Mouse (Mus musculus) heart, embryonic 14.5 days (tissue): ENCODE measurements around the gene Prpf8. TPM values are rescaled to one million over a fixed set of nuclear protein-coding genes. Genes with fewer than 3 reads are reported as not detected.

Experiments
- ATAC-seq: fragments of 200-750 bp; cut with Nextera tagmentation; 2 replicates; pipeline ENCODE4 v1.8.0; 2017; ENCODE audit warnings: low read depth, moderate TSS enrichment; ENCODE audit not compliant: insufficient number of reproducible peaks, insufficient read depth, low FRiP score
- H3K27ac ChIP-seq, 2 experiments: fragments of 200-500 bp in 1 of 2; fragments of 300-500 bp in 1 of 2; sonication (generic) in 1 of 2; replicated peaks in 1 of 2; 2 replicates each; pipeline ENCODE4 v1.5.1; 2012 to 2014; ENCODE audit warnings: low read depth in 2 of 2, low read length in 2 of 2, control low read depth in 1 of 2, mild to moderate bottlenecking in 1 of 2, mixed read lengths in 1 of 2; ENCODE audit not compliant: control insufficient read depth in 1 of 2, insufficient read depth in 1 of 2
- H3K27me3 ChIP-seq: fragments of 300-500 bp; sonication (generic); 2 replicates; pipeline ENCODE4 v1.6.1; 2014; ENCODE audit warnings: mild to moderate bottlenecking, low read length, control low read depth; ENCODE audit not compliant: control insufficient read depth, insufficient read depth
- H3K36me3 ChIP-seq: fragments of 300-500 bp; sonication (generic); 2 replicates; pipeline ENCODE4 v1.6.1; 2014; ENCODE audit warnings: mild to moderate bottlenecking, control low read depth, low read length, mixed read lengths; ENCODE audit not compliant: control insufficient read depth, insufficient read depth
- H3K4me1 ChIP-seq, 2 experiments: fragments of 200-500 bp in 1 of 2; fragments of 300-500 bp in 1 of 2; sonication (generic) in 1 of 2; 2 replicates each; pipeline ENCODE4 v1.6.1; 2012 to 2014; ENCODE audit warnings: low read length in 2 of 2, control low read depth in 1 of 2, mixed read lengths in 1 of 2; ENCODE audit not compliant: control insufficient read depth in 2 of 2, insufficient read depth in 2 of 2
- H3K4me2 ChIP-seq: fragments of 300-500 bp; sonication (generic); 2 replicates; pipeline ENCODE4 v1.6.1; 2014; ENCODE audit warnings: mild to moderate bottlenecking, low read length
- H3K4me3 ChIP-seq, 2 experiments: fragments of 200-500 bp in 1 of 2; fragments of 300-500 bp in 1 of 2; sonication (generic) in 1 of 2; 2 replicates each; pipeline ENCODE4 v1.5.1; 2012 to 2014; ENCODE audit warnings: low read length in 2 of 2, mild to moderate bottlenecking in 2 of 2, control low read depth in 1 of 2, low read depth in 1 of 2, moderate library complexity in 1 of 2; ENCODE audit not compliant: control insufficient read depth in 1 of 2, insufficient read depth in 1 of 2
- H3K9ac ChIP-seq: fragments of 300-500 bp; sonication (generic); 2 replicates; pipeline ENCODE4 v1.6.1; 2014; ENCODE audit warnings: mild to moderate bottlenecking, low read length
- H3K9me3 ChIP-seq: fragments of 300-500 bp; sonication (generic); 2 replicates; pipeline ENCODE4 v1.6.1; 2016; ENCODE audit warnings: low read length, control low read depth; ENCODE audit not compliant: control insufficient read depth
- WGBS: fragments of 180-500 bp; shearing (Covaris S2); extraction: QIAGEN DNeasy Blood & Tissue Kit; methylation state at CpG from one replicate; pipeline ENCODE4 v1.1.7; 2014; 5-methylcytosine and 5-hydroxymethylcytosine counted together
- polyA plus RNA-seq: library from polyadenylated mRNA; unstranded; fragments of >200 nt; fragmentation: Nextera tagmentation; extraction: Ambion mirVana; gene quantifications from 2 replicates; pipeline ENCODE4 v1.2.1, GENCODE M21; 2014

Gene Prpf8
- polyA plus RNA-seq, 1 experiment from 2014 or later = 46.8 TPM

DNA sequence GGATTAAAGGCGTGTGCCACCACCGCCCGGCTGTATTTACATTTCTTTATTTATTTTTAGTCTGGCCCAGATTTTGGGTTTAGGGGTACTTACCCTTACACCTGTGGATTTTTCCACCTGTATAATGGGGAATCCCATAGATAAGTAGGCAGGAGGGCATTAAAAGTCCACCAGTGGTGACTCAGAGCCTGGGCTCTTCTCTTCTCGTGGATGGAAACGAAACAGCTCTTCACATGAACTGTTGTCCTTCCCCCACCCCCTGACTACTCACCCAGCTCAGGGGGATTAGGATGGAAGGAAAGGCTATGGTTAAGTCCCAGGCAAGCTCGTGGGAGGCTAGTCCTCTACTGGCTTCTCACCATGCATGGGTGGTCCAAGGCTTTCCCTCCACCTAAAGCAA is 22.2 kb upstream of the Prpf8 start:
- Histone ChIP-seq H3K9me3 (no peaks in the 10 kb centered on the region), H3K4me3 (no peak overlapping the region), H3K4me1 (peaks cover 29 to 41% of the 10 kb centered on the region in 2 experiments), H3K9ac (no peak overlapping the region), H3K27me3 (no peaks in the 10 kb centered on the region), H3K4me2 (no peak overlapping the region), H3K27ac (no peak overlapping the region), H3K36me3 (peaks cover 31% of the 10 kb centered on the region)
- WGBS = 82% methylated on average over 6 of the region's 6 CpGs
- no peak for ATAC-seq

DNA sequence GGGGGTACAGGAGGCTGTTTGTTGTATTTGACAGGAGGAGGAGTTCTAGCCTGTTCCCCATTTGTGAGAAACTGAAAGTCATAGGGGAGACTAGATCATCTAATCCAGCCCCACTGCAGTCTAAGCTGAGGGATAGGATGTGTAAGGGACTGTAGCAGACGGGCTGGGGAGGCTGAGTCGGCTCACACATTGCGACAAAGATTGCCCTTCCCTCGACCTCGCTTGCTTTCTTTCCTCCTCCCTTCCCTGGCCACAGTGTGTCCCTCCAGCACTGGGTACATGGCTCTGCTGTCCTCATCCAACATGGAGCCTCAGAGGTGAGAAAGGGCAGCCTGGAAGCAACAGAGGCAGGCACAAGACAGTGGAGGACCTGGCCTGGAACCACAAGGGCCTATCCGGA is 21.6 kb upstream of the Prpf8 start:
- ATAC-seq = no peak
- Histone ChIP-seq H3K36me3 (peaks cover 31% of the 10 kb centered on the region), H3K27ac (no peak overlapping the region), H3K27me3 (no peaks in the 10 kb centered on the region), H3K4me3 (no peak overlapping the region), H3K4me2 (no peak overlapping the region), H3K9ac (no peak overlapping the region), H3K9me3 (no peaks in the 10 kb centered on the region), H3K4me1 (peaks cover 23 to 34% of the 10 kb centered on the region in 2 experiments)
- 85% methylated on average over 6 of the region's 6 CpGs for WGBS

- Histone ChIP-seq H3K27me3 (no peaks in the 10 kb centered on the region), H3K9me3 (no peaks in the 10 kb centered on the region), H3K4me3 (no peak overlapping the region), H3K27ac (no peak overlapping the region), H3K4me2 (peak overlapping the region; percentile 87; the same call in 1 of the 2 replicates), H3K36me3 (peaks cover 31% of the 10 kb centered on the region), H3K4me1 (peaks cover 22 to 32% of the 10 kb centered on the region in 2 experiments), H3K9ac (no peak overlapping the region)
- WGBS = 96% methylated on average over 4 of the region's 4 CpGs
- ATAC-seq = no peak
Observed at GRCm38 (mm10) chr11:75466731-75467505, 19.7 kb upstream of the Prpf8 start.

DNA sequence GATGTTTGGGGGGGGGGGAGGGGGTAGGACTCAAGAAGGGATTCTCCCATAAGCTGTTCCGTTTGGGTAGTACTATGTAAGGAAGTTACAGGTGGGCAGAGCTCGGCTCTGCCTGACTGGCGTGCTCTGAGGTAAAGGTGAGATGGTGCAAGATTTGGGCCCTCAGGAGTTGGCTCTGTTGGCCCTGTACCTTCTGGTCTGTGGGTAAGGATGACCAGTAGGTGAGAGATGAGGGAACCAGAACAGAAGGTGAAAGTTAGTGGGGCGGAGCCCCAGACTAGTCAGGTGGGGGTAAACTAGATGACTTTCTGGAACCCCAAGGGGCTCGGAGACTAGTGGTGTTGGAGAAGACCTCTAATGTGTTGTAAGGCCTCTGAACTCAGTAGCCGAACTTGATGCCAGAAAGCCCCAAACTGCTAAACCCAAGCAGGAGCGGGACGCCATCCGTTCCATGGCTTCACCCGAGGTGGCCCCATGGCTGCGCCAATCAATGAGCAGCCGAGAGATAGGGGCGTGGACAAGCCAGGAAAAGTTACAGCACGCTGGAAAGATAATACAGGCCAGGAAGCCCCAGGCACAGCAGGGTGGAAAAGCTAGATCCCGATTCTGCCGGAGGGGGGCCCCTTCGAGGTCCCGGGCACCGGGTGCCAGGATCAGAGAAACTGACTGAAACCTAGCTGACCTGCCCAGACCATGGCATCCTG is 19.0 kb upstream of the Prpf8 start:
- WGBS = 9% methylated on average over 19 of the region's 19 CpGs

DNA sequence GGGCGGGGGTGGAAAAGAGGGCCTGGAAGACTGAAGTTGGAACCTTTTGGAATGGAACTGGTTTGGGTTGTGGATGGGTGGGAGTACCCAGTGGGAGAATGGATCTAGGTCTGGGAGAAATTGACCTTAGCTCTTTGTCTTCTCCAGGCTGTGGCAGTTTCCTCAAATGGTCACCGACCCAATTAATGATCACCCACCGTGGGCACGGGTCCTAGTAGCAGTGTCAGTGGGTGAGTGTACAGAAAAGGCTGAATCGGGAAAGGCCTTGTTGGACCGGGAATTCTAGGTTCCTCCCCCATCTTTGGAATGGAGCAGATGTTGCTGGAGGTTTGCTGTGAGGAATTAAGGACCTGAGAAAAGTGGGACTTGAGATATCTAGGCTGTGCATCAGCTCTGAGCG is 18.2 kb upstream of the Prpf8 start:
- Histone ChIP-seq H3K27me3 (no peaks in the 10 kb centered on the region), H3K4me2 (peak overlapping the region; percentile 87), H3K9ac (peak overlapping the region; percentile 77), H3K4me1 (peaks cover 14 to 19% of the 10 kb centered on the region in 2 experiments), H3K27ac (peak overlapping the region in 1 of 2 experiments; percentile 44; a peak in 1 of 4 replicates), H3K36me3 (peaks cover 31% of the 10 kb centered on the region), H3K4me3 (peak overlapping the region; percentile 50 to 52), H3K9me3 (no peaks in the 10 kb centered on the region)
- no peak for ATAC-seq
- 56% methylated on average over 7 of the region's 7 CpGs for WGBS

More for the DNA sequence above, 19.0 kb upstream of the Prpf8 start:
- Histone ChIP-seq H3K27ac (peak overlapping the region in 1 of 2 experiments; percentile 44; a peak in 2 of 4 replicates), H3K9ac (peak overlapping the region; percentile 77), H3K4me3 (peak overlapping the region; percentile 50 to 52), H3K36me3 (peaks cover 31% of the 10 kb centered on the region), H3K9me3 (no peaks in the 10 kb centered on the region), H3K27me3 (no peaks in the 10 kb centered on the region), H3K4me2 (peak overlapping the region; percentile 87), H3K4me1 (peaks cover 19 to 27% of the 10 kb centered on the region in 2 experiments)
- ATAC-seq = peak; percentile 70

GRCm38 (mm10) chr11:75469261-75469660 is 17.4 kb upstream of the Prpf8 start:
- Histone ChIP-seq H3K9me3 (no peaks in the 10 kb centered on the region), H3K27me3 (no peaks in the 10 kb centered on the region), H3K4me2 (no peak overlapping the region), H3K4me3 (no peak overlapping the region), H3K4me1 (peaks cover 12 to 14% of the 10 kb centered on the region in 2 experiments), H3K36me3 (peaks cover 23% of the 10 kb centered on the region), H3K27ac (no peak overlapping the region), H3K9ac (no peak overlapping the region)
- WGBS = 95% methylated on average over 4 of the region's 4 CpGs
- no peak for ATAC-seq

DNA sequence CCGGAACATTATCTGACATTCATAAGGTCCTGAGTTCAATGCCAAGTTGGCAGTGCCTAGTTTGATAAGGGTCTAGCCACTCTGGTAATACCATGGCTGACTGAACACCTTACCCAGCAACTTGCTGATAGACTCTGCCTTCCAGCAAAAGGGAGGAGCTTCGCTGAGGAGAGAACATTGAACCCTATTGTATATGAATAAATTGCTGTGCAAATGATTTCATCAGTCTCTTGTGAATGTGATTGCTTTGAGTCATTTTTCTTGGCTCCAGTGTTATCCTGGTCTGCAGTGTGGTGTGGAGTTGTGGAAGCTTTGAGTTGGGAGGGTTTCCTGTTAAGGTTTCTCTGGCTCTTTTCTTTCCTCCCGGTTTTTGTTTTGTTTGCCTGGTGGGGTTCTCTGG is 15.9 kb upstream of the Prpf8 start:
- H3K4me2 ChIP-seq = no peak overlapping the region
- no peak for ATAC-seq
- peaks cover 12 to 14% of the 10 kb centered on the region in 2 experiments for H3K4me1 ChIP-seq
- no peak overlapping the region for H3K27ac ChIP-seq
- no peaks in the 10 kb centered on the region for H3K27me3 ChIP-seq
- H3K9ac ChIP-seq = no peak overlapping the region
- no peak overlapping the region for H3K4me3 ChIP-seq
- WGBS = 74% methylated on average over 3 of the region's 3 CpGs
- H3K36me3 ChIP-seq = peaks cover 9% of the 10 kb centered on the region
- no peaks in the 10 kb centered on the region for H3K9me3 ChIP-seq
